Mouse (Mus musculus) spleen, adult 12 weeks (tissue): ENCODE results near the gene Sox30.

Experiments used
- DNase-seq: peaks from one replicate; pipeline ENCODE4 v3.0.0; 2022; ENCODE audit warnings: low spot score

The Sox30 gene

GRCm38 (mm10) chr11:46055896-46056769, 76.0 kb downstream of the Sox30 start, which contains the start of gene Adam19:
TSS of gene Adam19 (plus strand) at chr11:46055992.
- no peak for DNase-seq

DNA sequence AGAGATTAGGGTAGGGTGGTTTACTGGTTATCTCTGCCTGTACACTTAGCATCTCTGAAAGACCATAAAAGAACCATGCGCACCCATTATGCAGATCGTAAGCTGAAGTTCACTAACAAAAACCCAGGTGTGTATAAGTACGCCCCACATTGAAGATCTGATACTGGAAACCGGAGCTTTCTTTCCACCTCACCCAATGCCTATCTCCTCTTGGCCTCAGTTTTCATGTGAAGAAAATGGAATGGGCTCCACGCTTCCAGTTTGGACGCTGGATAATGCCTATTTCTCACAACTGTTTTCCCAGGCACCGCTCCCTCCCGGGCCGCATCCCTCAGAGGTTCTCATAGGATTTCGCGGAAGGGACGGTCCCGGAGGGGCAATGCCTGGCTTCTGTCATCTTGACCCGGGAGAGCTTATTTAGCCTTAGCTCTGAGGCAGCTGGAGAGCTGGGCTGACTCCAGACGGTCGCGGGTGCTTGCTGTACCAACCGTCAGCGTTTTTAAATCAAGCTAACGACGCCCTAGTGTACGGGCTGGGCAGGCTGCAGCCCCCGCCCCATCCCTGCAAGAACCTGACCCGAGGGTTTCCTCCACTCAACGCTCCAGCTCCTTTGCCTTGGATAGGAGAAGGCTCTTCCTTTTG, 76.8 kb downstream of the Sox30 start:
- no peak for DNase-seq

DNA sequence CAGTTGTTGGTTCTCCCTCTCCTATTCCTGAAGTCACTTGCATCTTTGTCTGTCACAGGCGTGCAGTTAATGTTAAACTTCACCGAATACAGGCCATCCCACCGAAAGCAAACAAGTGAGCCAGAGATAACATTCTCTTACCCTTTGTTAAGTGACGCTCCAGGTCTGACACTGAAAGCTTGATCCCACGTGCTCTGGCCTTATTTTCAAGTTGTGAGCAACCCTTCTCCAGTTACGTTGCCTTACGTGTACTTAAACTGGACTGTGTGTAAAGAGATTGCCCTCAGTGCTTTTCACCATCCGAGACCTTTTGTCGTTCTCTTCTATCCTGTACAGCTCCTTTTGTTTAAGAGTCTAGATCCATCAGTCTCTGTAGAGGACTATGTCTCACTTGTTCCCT, 77.9 kb downstream of the Sox30 start:
- DNase-seq = no peak

- DNase-seq = no peak
Measured at GRCm38 (mm10) chr11:46058916-46059315, 78.8 kb downstream of the Sox30 start.

- DNase-seq = no peak
Measured at GRCm38 (mm10) chr11:46059887-46060650, 80.0 kb downstream of the Sox30 start.

GRCm38 (mm10) chr11:46060651-46061020, 80.5 kb downstream of the Sox30 start:
- no peak for DNase-seq

- no peak for DNase-seq
Measured at GRCm38 (mm10) chr11:46061776-46062445, 81.8 kb downstream of the Sox30 start.

DNA sequence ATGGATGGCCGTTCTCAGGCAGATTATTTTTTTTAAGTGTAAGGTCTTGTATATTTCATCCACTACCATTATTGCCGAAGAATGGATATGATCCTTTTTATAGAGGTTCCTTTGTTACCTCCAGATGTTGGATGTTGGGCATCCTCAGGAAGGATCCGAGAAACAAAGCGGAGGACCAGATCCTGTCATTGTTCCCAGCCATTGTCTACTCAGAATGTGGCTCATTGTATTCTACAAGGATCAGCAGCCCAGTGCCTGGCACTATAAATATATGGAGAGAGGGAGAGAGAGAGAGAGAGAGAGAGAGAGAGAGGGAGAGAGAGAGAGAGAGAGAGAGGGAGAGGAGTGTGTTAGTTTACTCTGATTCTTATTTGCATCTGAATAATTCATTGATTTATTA, 82.5 kb downstream of the Sox30 start:
- DNase-seq = no peak

DNA sequence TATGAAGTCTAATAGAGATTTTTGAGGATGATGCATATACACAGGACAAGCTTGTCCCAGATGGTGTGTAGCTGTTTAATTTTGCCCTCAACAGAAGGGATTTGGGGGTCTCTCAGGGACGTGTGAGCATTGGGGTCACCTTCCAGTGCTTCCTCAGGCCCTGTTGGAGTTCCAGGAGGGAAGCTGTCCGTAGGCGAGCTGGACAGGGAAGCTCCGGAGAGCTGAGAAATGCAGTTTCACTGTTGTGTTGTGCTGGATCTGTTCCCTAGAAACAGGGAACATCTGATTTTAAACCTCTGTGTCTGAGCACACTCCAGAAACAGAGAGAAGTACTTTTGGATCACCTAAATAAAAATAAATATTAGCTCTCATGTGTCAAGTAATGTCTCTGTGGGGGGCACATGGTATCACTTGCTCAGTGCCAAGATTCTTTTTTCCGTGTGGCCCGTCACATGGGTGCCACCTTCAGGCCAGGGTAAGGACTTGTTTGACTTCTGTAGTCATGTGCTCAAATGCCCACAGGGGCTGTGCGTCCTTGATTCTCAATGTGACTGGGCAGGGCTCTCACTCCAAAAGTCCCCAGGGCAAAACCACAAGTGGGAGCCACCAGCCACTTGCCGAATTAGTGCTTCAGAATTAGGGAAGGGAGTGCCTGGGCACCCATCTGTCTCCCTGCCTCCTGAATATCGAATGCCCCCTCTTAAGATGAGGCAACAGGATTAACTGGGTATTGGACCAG, 83.1 kb downstream of the Sox30 start:
- no peak for DNase-seq

DNA sequence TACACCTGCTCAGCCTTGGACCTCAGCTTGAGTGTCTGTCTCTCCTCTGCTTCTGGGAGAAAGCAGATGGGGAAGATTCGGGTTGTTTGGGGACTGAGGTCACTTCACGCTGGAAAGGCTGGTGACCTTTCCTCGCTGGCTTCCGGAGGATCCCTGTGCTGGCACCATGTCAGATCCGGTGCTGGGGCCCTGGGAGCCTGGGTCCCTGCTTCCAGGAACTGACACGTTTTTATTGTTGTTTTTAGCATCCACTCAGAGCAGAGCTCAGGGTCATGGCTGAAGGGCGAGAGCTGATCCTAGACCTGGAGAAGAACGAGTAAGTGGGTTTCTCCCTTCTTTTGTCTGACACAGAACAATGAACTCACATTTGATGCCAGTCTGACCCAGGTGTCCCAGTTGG, 84.7 kb downstream of the Sox30 start:
- no peak for DNase-seq

- DNase-seq = no peak
Measured at GRCm38 (mm10) chr11:46065201-46066011, 85.3 kb downstream of the Sox30 start.
